18 mouse cellular contexts compared by ENCODE assay signal in genomic region chr11:90268934-90269333, GRCm38 (mm10). TPM values are rescaled to one million over a fixed set of nuclear protein-coding genes. Genes with fewer than 3 reads are reported as not detected.
DNase-seq lines count a peak whose midpoint lies in the region; ATAC-seq and TF ChIP-seq lines count a peak whose summit lies in the region.
"Had no signal": no experiment of that assay in that cellular context is flagged by ENCODE, and none has a peak within 500 bp of the region (broad histone marks: within the 10 kb centered on the region; RNA-seq: fewer than 3 reads in every experiment).

No protein-coding gene starts in this region.

- WGBS in embryonic facial prominence, embryonic 15.5 days = 64% methylated on average over 5 of the region's 5 CpGs
- 38% methylated on average over 5 of the region's 5 CpGs for WGBS in intestine, postnatal 0 days
- 35% methylated on average over 5 of the region's 5 CpGs for WGBS in kidney, postnatal 0 days

- no peaks in the 10 kb centered on the region for H3K9me3 ChIP-seq in embryonic facial prominence, embryonic 15.5 days (replicated peaks)
- no peaks in the 10 kb centered on the region for H3K9me3 ChIP-seq in intestine, postnatal 0 days (ENCODE audit: control insufficient read depth)
- H3K9me3 ChIP-seq in kidney, postnatal 0 days (replicated peaks; ENCODE audit: low read length) = no peaks in the 10 kb centered on the region
- H3K9me3 ChIP-seq: heart, embryonic 10.5 days; hindbrain, embryonic 15.5 days; limb, embryonic 12.5 days had no signal

- no peak for ATAC-seq in embryonic facial prominence, embryonic 15.5 days (ENCODE audit: insufficient number of reproducible peaks, low FRiP score, low TSS enrichment, low read depth)
- ATAC-seq in intestine, postnatal 0 days = peak; percentile 98
- peak; percentile 83 for ATAC-seq in kidney, postnatal 0 days (replicated peaks; ENCODE audit: low FRiP score, low read depth)

- no peak overlapping the region for H3K4me2 ChIP-seq in embryonic facial prominence, embryonic 15.5 days (replicated peaks)
- H3K4me2 ChIP-seq in intestine, postnatal 0 days (replicated peaks; ENCODE audit: low read depth) = no peak overlapping the region
- no peak overlapping the region for H3K4me2 ChIP-seq in kidney, postnatal 0 days (ENCODE audit: low read length)
- H3K4me2 ChIP-seq: limb, embryonic 12.5 days had no signal

- H3K4me3 ChIP-seq in layer of hippocampus, adult 2 months = no peak overlapping the region
- H3K4me3 ChIP-seq in embryonic facial prominence, embryonic 15.5 days (replicated peaks) = no peak overlapping the region
- no peak overlapping the region for H3K4me3 ChIP-seq in intestine, postnatal 0 days (ENCODE audit: low read depth, low read length)
- H3K4me3 ChIP-seq in kidney, postnatal 0 days (replicated peaks; ENCODE audit: low read depth, low read length) = no peak overlapping the region
- H3K4me3 ChIP-seq: heart, embryonic 10.5 days; hindbrain, embryonic 15.5 days; limb, embryonic 12.5 days had no signal

- TF ChIP-seq CTCF in layer of hippocampus, adult 2 months (conservative IDR thresholded peaks at IDR 0.05) = no peak
- no peak for TF ChIP-seq CTCF in intestine, postnatal 0 days (IDR thresholded peaks at IDR 0.05; ENCODE audit: low read depth)
- TF ChIP-seq CTCF in kidney, postnatal 0 days (IDR thresholded peaks at IDR 0.05; ENCODE audit: low read depth) = no peak

- no peak for DNase-seq in layer of hippocampus, adult 2 months (ENCODE audit: low spot score in 2 of 2)
- no peak for DNase-seq in layer of hippocampus, adult 8-10 months (ENCODE audit: low spot score in 2 of 2)
- DNase-seq in kidney, postnatal 0 days (ENCODE audit: low spot score) = no peak
- no peak for DNase-seq in frontal cortex, postnatal 36 days (ENCODE audit: low spot score in 2 of 2)
- no peak for DNase-seq in embryo, embryonic 11 days
- DNase-seq in cerebellum, postnatal 10 days = no peak
- DNase-seq: adrenal gland, postnatal 36 days; cerebellum, adult 8-10 months; gastrocnemius, postnatal 25 days; heart, postnatal 10 days; lung, adult 2 months; lung, postnatal 36 days; thymus, postnatal 4 days had no signal

- H3K9ac ChIP-seq in embryonic facial prominence, embryonic 15.5 days = no peak overlapping the region
- no peak overlapping the region for H3K9ac ChIP-seq in intestine, postnatal 0 days (ENCODE audit: low read depth, low read length)
- H3K9ac ChIP-seq in kidney, postnatal 0 days (ENCODE audit: low read depth, low read length) = no peak overlapping the region
- H3K9ac ChIP-seq: hindbrain, embryonic 15.5 days; limb, embryonic 12.5 days had no signal

- H3K27ac ChIP-seq in layer of hippocampus, adult 2 months = peak overlapping the region; percentile 77
- peak overlapping the region; percentile 34; the same call in 1 of the 2 replicates for H3K27ac ChIP-seq in embryonic facial prominence, embryonic 15.5 days (replicated peaks)
- no peak overlapping the region for H3K27ac ChIP-seq in intestine, postnatal 0 days (ENCODE audit: low read depth, low read length)
- peak overlapping the region; percentile 55; the same call in 1 of the 2 replicates for H3K27ac ChIP-seq in kidney, postnatal 0 days
- H3K27ac ChIP-seq: heart, embryonic 10.5 days; hindbrain, embryonic 15.5 days; limb, embryonic 12.5 days had no signal

- H3K27me3 ChIP-seq in embryonic facial prominence, embryonic 15.5 days = no peaks in the 10 kb centered on the region
- no peaks in the 10 kb centered on the region for H3K27me3 ChIP-seq in intestine, postnatal 0 days (replicated peaks; ENCODE audit: control insufficient read depth, insufficient read depth, low read length)
- H3K27me3 ChIP-seq in kidney, postnatal 0 days (ENCODE audit: insufficient read depth, low read length) = no peaks in the 10 kb centered on the region
- H3K27me3 ChIP-seq: hindbrain, embryonic 15.5 days; limb, embryonic 12.5 days had no signal

- peaks cover 34% of the 10 kb centered on the region for H3K4me1 ChIP-seq in embryonic facial prominence, embryonic 15.5 days
- 0 out of 2 replicates have a peak, but pooled peaks cover 3% of the 10 kb centered on the region for H3K4me1 ChIP-seq in intestine, postnatal 0 days (replicated peaks; ENCODE audit: control insufficient read depth, insufficient read depth, low read length)
- H3K4me1 ChIP-seq in kidney, postnatal 0 days (replicated peaks; ENCODE audit: insufficient read depth, low read length) = no peaks in the 10 kb centered on the region

- peaks cover 9% of the 10 kb centered on the region; the same call in 1 of the 2 replicates for H3K36me3 ChIP-seq in embryonic facial prominence, embryonic 15.5 days
- H3K36me3 ChIP-seq in intestine, postnatal 0 days (ENCODE audit: control insufficient read depth, insufficient read depth) = peaks cover 38% of the 10 kb centered on the region
- 0 out of 2 replicates have a peak, but pooled peaks cover 9% of the 10 kb centered on the region for H3K36me3 ChIP-seq in kidney, postnatal 0 days (ENCODE audit: insufficient read depth, low read length)

RNA-seq across cellular contexts. Expression of gene Mmd, which starts 19.7 kb away (rescaled TPM):
- total RNA-seq in layer of hippocampus, adult 2 months (2021) = 100 to 1,000 TPM; 364 to 381 TPM
- 100 to 1,000 TPM; 293 to 382 (median 331) TPM for total RNA-seq in layer of hippocampus, adult 8-10 months (2022)
- 41.6 and 42.0 TPM in 2 replicates for polyA plus RNA-seq in embryonic facial prominence, embryonic 15.5 days (2015; fragmentation: Nextera tagmentation; extraction: Ambion mirVana)
- polyA plus RNA-seq in intestine, postnatal 0 days (2015; fragmentation: Nextera tagmentation; extraction: Ambion mirVana) = 36.5 and 38.5 TPM in 2 replicates
- 29.8 and 32.6 TPM in 2 replicates for polyA plus RNA-seq in kidney, postnatal 0 days (2015; fragmentation: Nextera tagmentation; extraction: Ambion mirVana)
